Mouse (Mus musculus) left cerebral cortex, adult 2 months (tissue): ENCODE data around the gene Rnf207. TPM values are rescaled to one million over a fixed set of nuclear protein-coding genes. Genes with fewer than 3 reads are reported as not detected.
A peak's percentile ranks its signal among the peaks of the same experiment; 100 is the strongest.

Source experiments
- DNase-seq, 2 experiments: peaks; one replicate each; pipeline ENCODE4 v3.0.0; 2021 to 2022; ENCODE audit warnings: low spot score in 2 of 2, mixed read lengths in 1 of 2; ENCODE audit errors: extremely low spot score in 1 of 2
- H3K27ac ChIP-seq: fragments of 200-600 bp; 2 replicates; pipeline ENCODE4 v1.8.1; 2022
- H3K4me3 ChIP-seq: fragments of 200-600 bp; 2 replicates; pipeline ENCODE4 v1.8.1; 2022
- CTCF ChIP-seq: fragments of 200-600 bp; IDR thresholded peaks from 2 replicates; pipeline ENCODE4 v1.8.1; 2022; ENCODE audit warnings: antibody characterized with exemption, mild to moderate bottlenecking, moderate library complexity
- intact Hi-C: fragments of 180-260 bp; cut with DNase I; formaldehyde crosslinking; loops from one replicate; pipeline ENCODE4 v1.15.1; 2025
- total RNA-seq, 2 experiments: library from RNA; stranded (reverse); gene quantifications; 2 replicates each; pipeline ENCODE4 v1.2.3; 2021

Gene Rnf207
- total RNA-seq, 2 experiments from 2014 or later = 17.0 to 18.6 TPM

DNA sequence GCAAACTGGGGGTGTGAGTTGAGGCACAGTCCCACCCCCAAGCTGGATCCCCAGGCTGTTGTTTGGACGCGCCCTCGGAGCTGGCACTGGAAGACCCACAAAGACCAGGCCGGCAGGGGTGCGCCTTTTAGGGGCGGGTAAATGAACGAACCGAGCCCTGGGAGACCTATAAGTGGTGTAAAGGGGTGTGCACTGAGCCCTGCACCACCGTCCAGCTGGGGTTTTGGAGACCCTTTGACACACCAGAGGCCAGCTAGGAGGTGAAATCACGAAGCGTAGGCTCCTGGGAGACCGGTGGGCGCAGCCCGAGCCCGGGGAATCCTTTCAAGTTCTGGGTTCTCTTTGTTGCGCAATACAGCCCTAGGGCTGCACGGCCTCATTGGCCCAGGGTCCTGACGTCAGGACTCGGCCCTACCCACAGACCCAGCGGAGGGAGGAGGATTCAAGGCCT, 44.1 kb downstream of the Rnf207 start:
- H3K4me3 ChIP-seq = peak overlapping the region; percentile 58
- DNase-seq = no peak
- intact Hi-C loops = no loop called here
- peak overlapping the region; percentile 72 for H3K27ac ChIP-seq
- TF ChIP-seq CTCF = no peak

DNA sequence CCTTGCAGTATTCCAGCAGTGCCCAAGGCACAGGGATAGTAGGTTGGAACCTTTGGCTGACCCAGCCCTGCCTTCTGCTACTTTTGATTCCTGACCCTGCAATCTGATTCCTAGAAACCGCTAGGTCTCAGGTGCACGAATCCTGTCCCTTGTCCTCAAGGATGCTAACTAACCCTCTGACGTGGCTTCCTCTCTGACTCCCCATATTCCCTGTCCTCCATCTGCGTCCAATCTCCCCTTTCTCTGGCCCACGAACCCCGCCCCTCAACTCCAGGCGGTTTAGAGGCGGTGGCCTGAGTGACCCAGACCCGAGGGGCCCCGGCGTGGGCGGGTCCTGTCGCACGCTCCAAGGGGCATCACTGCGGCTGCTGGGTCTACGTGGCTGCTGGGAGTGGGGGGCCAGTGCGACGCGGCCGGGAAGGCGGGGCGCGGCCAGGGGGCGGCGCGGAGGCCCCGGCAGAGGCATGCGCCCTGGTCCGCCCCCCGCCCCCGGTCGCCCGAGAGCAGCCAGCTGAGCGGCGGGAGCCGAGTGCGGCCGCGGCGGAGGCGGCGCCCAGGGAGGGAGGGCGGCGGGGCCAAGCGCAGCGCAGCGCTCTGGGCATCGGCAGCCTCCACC, 45.1 kb downstream of the Rnf207 start, which contains the start of gene Gpr153:
Gpr153 (plus strand) TSS at position 612 of the 616 bp plus-strand sequence.
- no peak for TF ChIP-seq CTCF
- intact Hi-C loops = loop anchor here (2.0 kb wide), 1 partner anchor 47 kb away; no protein-coding TSS in a partner anchor
- DNase-seq = peak; percentile 61 to 67
- H3K4me3 ChIP-seq = peak within 1 kb of the TSS; percentile 58
- H3K27ac ChIP-seq = peak within 1 kb of the TSS; percentile 72

DNA sequence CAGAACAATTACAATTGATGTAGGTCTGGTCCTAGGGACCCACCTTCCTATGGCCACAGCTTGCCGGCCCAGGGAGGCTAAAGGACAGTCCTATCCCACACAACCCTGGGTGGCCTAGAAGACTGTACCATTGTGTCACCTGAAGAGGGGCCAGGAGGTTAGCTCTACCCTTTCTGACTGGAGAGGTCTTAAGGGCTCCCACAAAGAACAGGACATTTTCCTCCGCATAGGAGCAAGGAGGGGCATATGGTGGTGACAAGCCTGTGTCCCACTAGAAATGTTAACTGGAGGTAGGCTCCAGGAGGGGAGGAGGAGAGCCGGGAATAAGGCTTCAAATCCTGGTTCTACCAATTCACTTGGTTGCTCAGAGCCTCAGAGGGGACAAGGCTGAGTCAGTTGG, 45.6 kb downstream of the Rnf207 start:
- Histone ChIP-seq H3K4me3 (no peak overlapping the region), H3K27ac (peak overlapping the region; percentile 58)
- DNase-seq = no peak
- intact Hi-C loops = loop anchor here (2.0 kb wide), 1 partner anchor 46 kb away; no protein-coding TSS in a partner anchor
- TF ChIP-seq CTCF = no peak

- DNase-seq = no peak
- Histone ChIP-seq H3K27ac (no peak overlapping the region; the same call in 1 of the 2 replicates), H3K4me3 (no peak overlapping the region)
- peak; percentile 29 for TF ChIP-seq CTCF
- intact Hi-C loops = loop anchor here (2.0 kb wide), 1 partner anchor 46 kb away; no protein-coding TSS in a partner anchor
These were observed 46.2 kb downstream of the Rnf207 start for GRCm38 (mm10) chr4:152272449-152273049.

GRCm38 (mm10) chr4:152272006-152272405, 46.8 kb downstream of the Rnf207 start:
- Histone ChIP-seq H3K27ac (no peak overlapping the region), H3K4me3 (no peak overlapping the region)
- no peak for DNase-seq
- TF ChIP-seq CTCF = no peak
- intact Hi-C loops = loop anchor here (2.0 kb wide), 1 partner anchor 45 kb away; no protein-coding TSS in a partner anchor

- no peak for TF ChIP-seq CTCF
- intact Hi-C loops = no loop called here
- DNase-seq = no peak
- Histone ChIP-seq H3K27ac (no peak overlapping the region), H3K4me3 (no peak overlapping the region)
These were observed 47.5 kb downstream of the Rnf207 start for GRCm38 (mm10) chr4:152271334-152271733.

- H3K4me3 ChIP-seq = no peak overlapping the region
- no peak for TF ChIP-seq CTCF
- H3K27ac ChIP-seq = no peak overlapping the region
- intact Hi-C loops = no loop called here
- DNase-seq = no peak
These were observed 48.2 kb downstream of the Rnf207 start for GRCm38 (mm10) chr4:152270599-152270998.

DNA sequence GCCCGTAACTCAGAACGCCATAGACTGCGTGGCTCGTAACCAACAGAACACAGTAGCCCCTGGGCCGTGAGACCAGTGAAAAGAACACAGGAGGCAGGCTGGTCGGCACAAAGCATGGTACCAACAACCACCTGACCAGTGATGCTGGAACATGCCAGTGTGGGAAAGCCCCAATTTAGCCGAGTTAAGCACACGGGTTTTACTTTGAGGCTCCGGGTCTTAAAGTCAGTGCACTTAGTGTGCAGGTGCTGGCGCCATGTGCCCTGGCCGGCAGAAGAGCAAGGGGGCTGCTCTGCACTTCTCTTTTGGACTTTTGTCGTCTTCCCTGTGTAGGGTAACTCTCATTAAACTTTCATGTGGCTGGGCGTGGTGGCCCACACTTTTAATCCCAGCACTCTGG, 48.8 kb downstream of the Rnf207 start:
- H3K27ac ChIP-seq = no peak overlapping the region
- TF ChIP-seq CTCF = no peak
- no peak for DNase-seq
- intact Hi-C loops = no loop called here
- no peak overlapping the region for H3K4me3 ChIP-seq

GRCm38 (mm10) chr4:152267748-152268369, 50.9 kb downstream of the Rnf207 start:
- H3K27ac ChIP-seq = no peak overlapping the region
- no peak overlapping the region for H3K4me3 ChIP-seq
- TF ChIP-seq CTCF = no peak
- intact Hi-C loops = no loop called here
- DNase-seq = no peak

- DNase-seq = peak in 1 of 2 experiments; percentile 53
- TF ChIP-seq CTCF = no peak
- H3K27ac ChIP-seq = no peak overlapping the region
- no peak overlapping the region for H3K4me3 ChIP-seq
- intact Hi-C loops = no loop called here
These were observed 52.4 kb downstream of the Rnf207 start for GRCm38 (mm10) chr4:152266236-152266895.

GRCm38 (mm10) chr4:152265791-152266190, 53.0 kb downstream of the Rnf207 start:
- intact Hi-C loops = no loop called here
- no peak for TF ChIP-seq CTCF
- DNase-seq = no peak
- H3K4me3 ChIP-seq = no peak overlapping the region
- H3K27ac ChIP-seq = 0 out of 2 replicates have a peak overlapping the region, but pooled peaks have one; percentile 30
